Mouse (Mus musculus) lung, adult 2 months (tissue): ENCODE data around the gene Nr1d2.

Source experiments
- CTCF ChIP-seq: fragments of 200-500 bp; IDR thresholded peaks from 2 replicates; pipeline ENCODE4 v1.5.1; 2011; ENCODE audit warnings: mild to moderate bottlenecking, low read length, control low read depth; ENCODE audit not compliant: insufficient read depth
- POLR2A ChIP-seq: fragments of 200-500 bp; IDR thresholded peaks from 2 replicates; pipeline ENCODE4 v1.6.1; 2011; ENCODE audit warnings: low read depth, mild to moderate bottlenecking, control low read depth, low read length, borderline replicate concordance; ENCODE audit errors: extremely low read depth

- no peak for TF ChIP-seq POLR2A
- no peak for TF ChIP-seq CTCF
These were observed 32.7 kb upstream of the Nr1d2 start for GRCm38 (mm10) chr14:18271666-18272065.
